Mouse (Mus musculus): ENCODE measurements around the gene Gm10135. TPM values are rescaled to one million over a fixed set of nuclear protein-coding genes. Genes with fewer than 3 reads are reported as not detected.

Gene Gm10135
- polyA plus RNA-seq, 1 experiment from 2014 or later, result not detected

DNA sequence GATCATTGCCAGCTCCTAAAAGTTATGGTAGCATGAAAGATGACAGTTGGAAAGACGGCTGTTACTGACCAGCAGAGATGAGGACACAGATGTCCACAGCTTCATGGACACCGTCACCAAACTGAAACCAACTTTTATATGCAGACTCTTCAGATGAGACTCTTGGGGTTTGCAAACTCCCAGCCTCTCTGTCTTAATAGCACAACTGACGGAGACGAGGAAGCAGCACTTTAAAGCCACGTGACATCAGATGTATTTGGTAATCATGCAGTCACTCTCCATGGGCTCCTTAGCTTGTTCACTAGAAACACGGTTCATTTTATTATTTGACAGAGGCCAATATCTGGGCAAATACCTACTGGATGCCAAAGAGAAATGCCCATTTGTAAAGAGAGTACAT, 1.5 kb upstream of the Gm10135 start:
- H3K4me1 ChIP-seq (replicated peaks; ENCODE audit: insufficient read depth, low read length), result no peaks in the 10 kb centered on the region
- H3K4me3 ChIP-seq (replicated peaks; ENCODE audit: low read depth, low read length), result no peak overlapping the region
- H3K36me3 ChIP-seq (ENCODE audit: insufficient read depth, low read length), result peaks cover 27% of the 10 kb centered on the region
- ATAC-seq (replicated peaks; ENCODE audit: low FRiP score, low read depth) (no peak), DNase-seq (ENCODE audit: low spot score) (no peak)
- H3K27ac ChIP-seq, result no peak overlapping the region
- H3K27me3 ChIP-seq (ENCODE audit: insufficient read depth, low read length), result no peaks in the 10 kb centered on the region
- no peak for TF ChIP-seq CTCF (IDR thresholded peaks at IDR 0.05; ENCODE audit: low read depth)
- no peaks in the 10 kb centered on the region for H3K9me3 ChIP-seq (replicated peaks; ENCODE audit: low read length)
- WGBS, result 87% methylated on average over 6 of the region's 6 CpGs
- no peak overlapping the region for H3K9ac ChIP-seq (ENCODE audit: low read depth, low read length)
- no peak overlapping the region for H3K4me2 ChIP-seq (ENCODE audit: low read length)

DNA sequence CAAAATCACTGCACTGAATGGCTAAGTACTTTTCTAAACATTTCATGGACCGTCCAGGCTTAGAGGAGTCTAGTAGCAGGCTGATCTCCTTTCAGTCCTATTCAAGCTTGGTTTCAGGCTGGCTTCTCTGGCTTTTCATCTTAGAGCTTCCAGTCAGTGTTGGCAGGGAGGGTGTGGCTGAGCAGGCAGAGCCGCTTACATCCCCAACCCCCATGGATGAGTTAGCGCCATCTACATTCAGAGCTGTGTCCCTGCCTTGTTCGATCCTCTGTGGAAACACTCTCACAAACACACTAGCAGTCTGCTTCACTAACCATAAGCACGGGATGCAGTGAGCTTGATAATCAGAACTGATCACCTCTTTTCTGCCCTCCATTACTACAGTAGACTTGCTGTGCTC, 1.6 kb downstream of the Gm10135 start:
- H3K9ac ChIP-seq (ENCODE audit: low read depth, low read length), result no peak overlapping the region
- H3K4me3 ChIP-seq (replicated peaks; ENCODE audit: low read depth, low read length), result no peak overlapping the region
- 65% methylated on average over 5 of the region's 5 CpGs for WGBS
- no peaks in the 10 kb centered on the region for H3K4me1 ChIP-seq (replicated peaks; ENCODE audit: insufficient read depth, low read length)
- H3K9me3 ChIP-seq (replicated peaks; ENCODE audit: low read length), result no peaks in the 10 kb centered on the region
- DNase-seq (ENCODE audit: low spot score) (no peak), ATAC-seq (replicated peaks; ENCODE audit: low FRiP score, low read depth) (no peak)
- H3K36me3 ChIP-seq (ENCODE audit: insufficient read depth, low read length), result peaks cover 25% of the 10 kb centered on the region
- H3K27me3 ChIP-seq (ENCODE audit: insufficient read depth, low read length), result no peaks in the 10 kb centered on the region
- H3K27ac ChIP-seq, result no peak overlapping the region
- peak; percentile 35; the same call in 1 of the 2 replicates for TF ChIP-seq CTCF (IDR thresholded peaks at IDR 0.05; ENCODE audit: low read depth)
- no peak overlapping the region for H3K4me2 ChIP-seq (ENCODE audit: low read length)

DNA sequence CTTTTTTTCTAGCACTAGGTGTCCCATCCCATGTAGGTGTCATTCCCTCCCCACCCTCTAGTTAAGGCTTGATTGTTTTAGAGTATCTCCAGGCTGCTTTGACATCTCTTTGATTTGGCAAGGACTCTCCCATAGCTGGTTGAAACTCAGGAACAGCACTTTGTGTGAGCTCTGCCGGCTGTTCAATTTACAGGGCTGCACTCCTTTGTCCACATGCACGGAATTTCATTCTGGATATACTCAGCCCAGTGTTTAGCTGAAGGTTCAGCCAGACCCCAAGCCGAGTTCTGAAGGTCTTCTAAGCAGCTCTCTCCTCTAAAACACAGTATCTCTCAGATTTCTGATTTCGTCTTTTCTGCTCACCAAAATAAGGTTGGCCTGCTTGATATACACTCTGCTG, 2.1 kb downstream of the Gm10135 start:
- WGBS, result 57% methylated on average over 4 of the region's 4 CpGs
- peaks cover 25% of the 10 kb centered on the region for H3K36me3 ChIP-seq (ENCODE audit: insufficient read depth, low read length)
- no peak for DNase-seq (ENCODE audit: low spot score)
- H3K27me3 ChIP-seq (ENCODE audit: insufficient read depth, low read length), result no peaks in the 10 kb centered on the region
- no peak for ATAC-seq (replicated peaks; ENCODE audit: low FRiP score, low read depth)
- H3K4me3 ChIP-seq (replicated peaks; ENCODE audit: low read depth, low read length), result no peak overlapping the region
- H3K27ac ChIP-seq, result no peak overlapping the region
- no peak overlapping the region for H3K9ac ChIP-seq (ENCODE audit: low read depth, low read length)
- no peak overlapping the region for H3K4me2 ChIP-seq (ENCODE audit: low read length)
- no peaks in the 10 kb centered on the region for H3K4me1 ChIP-seq (replicated peaks; ENCODE audit: insufficient read depth, low read length)
- H3K9me3 ChIP-seq (replicated peaks; ENCODE audit: low read length), result no peaks in the 10 kb centered on the region
- TF ChIP-seq CTCF (IDR thresholded peaks at IDR 0.05; ENCODE audit: low read depth), result no peak

DNA sequence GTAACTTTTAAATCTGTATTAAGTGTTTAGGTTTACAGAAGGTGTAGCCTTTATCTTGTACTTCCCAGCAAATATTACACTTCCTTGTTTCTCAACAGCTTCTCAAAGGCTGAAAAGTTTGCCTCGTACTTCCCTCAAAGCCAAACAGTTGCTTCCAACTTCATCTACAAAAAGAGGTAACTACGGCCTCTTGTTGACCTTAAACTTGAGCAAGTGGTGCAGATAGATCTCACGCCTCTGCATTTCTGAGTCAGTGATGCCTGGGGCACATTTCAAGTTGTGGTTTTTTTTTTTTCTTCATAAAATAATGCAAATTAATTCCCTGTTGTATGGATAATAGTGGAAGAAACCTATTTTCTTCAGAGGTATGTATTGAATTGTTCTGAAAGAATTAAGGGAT, 8.8 kb downstream of the Gm10135 start:
- Histone ChIP-seq H3K9me3 (replicated peaks; ENCODE audit: low read length) (no peaks in the 10 kb centered on the region), H3K9ac (ENCODE audit: low read depth, low read length) (no peak overlapping the region), H3K4me2 (ENCODE audit: low read length) (no peak overlapping the region), H3K4me1 (replicated peaks; ENCODE audit: insufficient read depth, low read length) (no peaks in the 10 kb centered on the region), H3K4me3 (replicated peaks; ENCODE audit: low read depth, low read length) (no peak overlapping the region), H3K36me3 (ENCODE audit: insufficient read depth, low read length) (peaks cover 10% of the 10 kb centered on the region; the same call in 1 of the 2 replicates), H3K27ac (no peak overlapping the region), H3K27me3 (ENCODE audit: insufficient read depth, low read length) (no peaks in the 10 kb centered on the region)
- WGBS, result 87% methylated on average over 3 of the region's 3 CpGs
- DNase-seq (ENCODE audit: low spot score), result no peak
- ATAC-seq (replicated peaks; ENCODE audit: low FRiP score, low read depth), result no peak
- TF ChIP-seq CTCF (IDR thresholded peaks at IDR 0.05; ENCODE audit: low read depth), result no peak

DNA sequence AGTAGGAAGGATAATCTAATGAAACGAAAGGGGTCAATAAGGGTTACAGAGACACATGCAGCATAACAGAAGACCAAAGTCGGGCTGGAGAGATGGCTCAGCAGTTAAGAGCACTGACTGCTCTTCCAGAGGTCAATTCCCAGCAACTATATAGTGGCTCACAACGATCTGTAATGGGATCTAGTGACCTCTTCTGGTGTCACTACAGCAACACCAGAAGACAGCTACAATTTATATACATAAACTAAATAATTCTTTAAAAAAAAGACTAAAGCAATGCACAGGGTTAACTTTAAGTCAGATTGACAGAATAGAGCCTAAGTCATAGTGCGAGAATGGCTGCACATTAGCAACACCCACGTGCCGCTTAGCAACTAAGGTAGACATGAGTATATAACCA, 14.4 kb downstream of the Gm10135 start:
- no peaks in the 10 kb centered on the region for H3K9me3 ChIP-seq (replicated peaks; ENCODE audit: low read length)
- H3K36me3 ChIP-seq (ENCODE audit: insufficient read depth, low read length), result peaks cover 10% of the 10 kb centered on the region; the same call in 1 of the 2 replicates
- DNase-seq (ENCODE audit: low spot score) (no peak), ATAC-seq (replicated peaks; ENCODE audit: low FRiP score, low read depth) (no peak)
- WGBS, result 70% methylated on average over 6 of the region's 6 CpGs
- no peak overlapping the region for H3K9ac ChIP-seq (ENCODE audit: low read depth, low read length)
- no peak overlapping the region for H3K4me3 ChIP-seq (replicated peaks; ENCODE audit: low read depth, low read length)
- TF ChIP-seq CTCF (IDR thresholded peaks at IDR 0.05; ENCODE audit: low read depth), result peak; percentile 21; the same call in 1 of the 2 replicates
- H3K27ac ChIP-seq, result no peak overlapping the region
- H3K4me1 ChIP-seq (replicated peaks; ENCODE audit: insufficient read depth, low read length), result no peaks in the 10 kb centered on the region
- no peak overlapping the region for H3K4me2 ChIP-seq (ENCODE audit: low read length)
- H3K27me3 ChIP-seq (ENCODE audit: insufficient read depth, low read length), result no peaks in the 10 kb centered on the region

DNA sequence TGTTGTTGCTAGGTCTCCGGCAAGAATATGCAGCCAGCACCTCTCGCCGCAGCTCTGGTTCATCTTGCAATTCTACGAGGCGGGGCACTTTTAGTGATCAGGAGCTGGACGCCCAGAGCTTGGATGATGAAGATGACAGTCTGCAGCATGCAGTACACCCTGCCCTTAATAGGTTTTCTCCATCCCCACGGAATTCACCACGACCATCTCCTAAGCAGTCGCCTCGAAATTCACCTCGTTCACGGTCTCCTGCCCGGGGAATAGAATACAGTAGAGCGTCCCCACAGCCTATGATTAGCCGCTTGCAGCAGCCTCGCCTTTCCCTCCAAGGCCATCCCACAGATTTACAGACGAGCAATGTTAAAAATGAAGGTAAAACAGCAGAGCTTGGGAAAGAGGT, 17.2 kb downstream of the Gm10135 start:
- DNase-seq (ENCODE audit: low spot score), result no peak
- WGBS, result 65% methylated on average over 17 of the region's 17 CpGs
- no peak for TF ChIP-seq CTCF (IDR thresholded peaks at IDR 0.05; ENCODE audit: low read depth)
- Histone ChIP-seq H3K27me3 (ENCODE audit: insufficient read depth, low read length) (no peaks in the 10 kb centered on the region), H3K9ac (ENCODE audit: low read depth, low read length) (no peak overlapping the region), H3K27ac (no peak overlapping the region), H3K9me3 (replicated peaks; ENCODE audit: low read length) (no peaks in the 10 kb centered on the region), H3K4me2 (ENCODE audit: low read length) (no peak overlapping the region), H3K36me3 (ENCODE audit: insufficient read depth, low read length) (peaks cover 10% of the 10 kb centered on the region; the same call in 1 of the 2 replicates), H3K4me3 (replicated peaks; ENCODE audit: low read depth, low read length) (no peak overlapping the region), H3K4me1 (replicated peaks; ENCODE audit: insufficient read depth, low read length) (no peaks in the 10 kb centered on the region)
- ATAC-seq (replicated peaks; ENCODE audit: low FRiP score, low read depth), result no peak

DNA sequence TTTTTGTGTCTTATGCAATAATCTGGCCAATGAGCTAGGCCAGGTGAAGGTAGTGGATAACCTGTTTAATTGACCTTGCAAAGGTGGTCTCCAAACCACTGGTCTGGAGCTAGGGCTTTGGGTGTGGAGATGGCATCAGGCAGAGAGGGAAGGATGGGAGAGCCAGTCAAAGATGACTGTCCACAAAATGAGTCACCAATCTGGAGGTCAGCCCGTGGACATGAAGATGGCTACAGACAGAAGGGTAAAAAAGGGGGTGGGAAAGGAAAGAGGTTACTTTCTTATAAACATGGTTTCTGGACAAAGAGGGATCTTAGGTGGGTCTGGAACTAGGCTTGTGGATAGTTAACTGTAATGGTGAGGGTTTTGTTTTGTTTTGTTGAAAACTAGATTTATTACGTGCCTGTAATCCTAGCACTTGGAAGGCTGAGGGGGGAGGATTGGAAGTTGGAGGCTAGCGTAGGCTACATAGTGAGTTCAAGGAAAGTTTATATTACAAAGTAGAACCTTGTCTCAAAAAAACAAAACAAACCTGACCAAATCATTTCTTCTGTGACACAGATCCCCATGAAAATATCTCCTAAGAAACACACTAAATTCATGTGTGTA, 20.4 kb downstream of the Gm10135 start:
- Histone ChIP-seq H3K4me1 (replicated peaks; ENCODE audit: insufficient read depth, low read length) (no peaks in the 10 kb centered on the region), H3K27me3 (ENCODE audit: insufficient read depth, low read length) (no peaks in the 10 kb centered on the region), H3K27ac (no peak overlapping the region), H3K9ac (ENCODE audit: low read depth, low read length) (no peak overlapping the region), H3K4me3 (replicated peaks; ENCODE audit: low read depth, low read length) (no peak overlapping the region), H3K9me3 (replicated peaks; ENCODE audit: low read length) (no peaks in the 10 kb centered on the region), H3K4me2 (ENCODE audit: low read length) (no peak overlapping the region), H3K36me3 (ENCODE audit: insufficient read depth, low read length) (peaks cover 10% of the 10 kb centered on the region; the same call in 1 of the 2 replicates)
- peak; percentile 70 for DNase-seq (ENCODE audit: low spot score)
- 28% methylated on average over 3 of the region's 3 CpGs for WGBS
- TF ChIP-seq CTCF (IDR thresholded peaks at IDR 0.05; ENCODE audit: low read depth), result no peak
- ATAC-seq (replicated peaks; ENCODE audit: low FRiP score, low read depth), result no peak

All from kidney, postnatal 0 days (tissue).